Mouse (Mus musculus) megakaryocyte, embryonic 14.5 days (primary cell): ENCODE measurements around the gene Arfgap3.

Experiments
- FLI1 ChIP-seq: IDR thresholded peaks from 2 replicates; pipeline ENCODE4 v1.6.1; 2012; ENCODE audit warnings: low read length, inconsistent platforms, mixed read lengths
- GATA1 ChIP-seq: IDR thresholded peaks from 3 replicates; pipeline ENCODE4 v1.6.1; 2012; ENCODE audit warnings: mixed read lengths, low read length, inconsistent platforms, borderline replicate concordance

- TF ChIP-seq GATA1 (no peak), FLI1 (no peak)
Measured at GRCm38 (mm10) chr15:83351546-83351945, 1.5 kb upstream of the Arfgap3 start.
